Mouse (Mus musculus) C2C12 (cell line): ENCODE data around the gene Borcs5.

Experiments used
- CTCF ChIP-seq: IDR thresholded peaks from one replicate; pipeline ENCODE4 v1.5.1; 2011; ENCODE audit not compliant: control insufficient read depth, insufficient read depth, insufficient read length
- FOSL1 ChIP-seq: IDR thresholded peaks from one replicate; pipeline ENCODE4 v1.8.0; 2011; ENCODE audit warnings: mild to moderate bottlenecking, low read length; ENCODE audit not compliant: poor library complexity, insufficient read depth, severe bottlenecking
- MYOG ChIP-seq: IDR thresholded peaks from one replicate; pipeline ENCODE4 v1.6.1; 2011; ENCODE audit not compliant: control insufficient read depth, insufficient read length; ENCODE audit errors: extremely low read depth

GRCm38 (mm10) chr6:134743568-134743967, 104.3 kb downstream of the Borcs5 start:
- no peak for TF ChIP-seq FOSL1
- no peak for TF ChIP-seq MYOG
- no peak for TF ChIP-seq CTCF
